Mouse (Mus musculus): ENCODE results near the gene H2al1b.
"Not testable (repeated sequence)": the region's sequence is repeated elsewhere in the genome, so short reads cannot be mapped to it uniquely, and the experiment has no call there.

Gene H2al1b

DNA sequence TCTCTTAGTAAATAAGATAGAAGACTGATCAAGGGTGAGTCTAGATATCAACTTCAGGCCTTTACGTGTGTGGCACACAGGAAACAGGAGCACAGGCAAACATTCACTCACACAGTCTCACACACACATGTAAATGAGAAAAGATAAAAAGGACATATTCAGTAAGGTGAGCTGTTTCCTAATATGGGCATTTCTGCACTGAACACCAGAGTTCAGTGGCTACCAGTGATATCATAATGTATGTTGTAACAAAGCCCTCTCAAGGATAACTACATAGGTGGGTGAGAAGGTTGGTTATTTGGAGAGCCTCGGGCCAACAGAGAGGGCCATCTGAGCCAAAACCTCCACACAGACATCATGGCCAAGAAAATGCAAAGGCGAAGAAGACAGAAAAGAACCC is at the start of gene H2al1b:
H2al1b (plus strand) TSS at position 301 of the 400 bp plus-strand sequence.
- TF ChIP-seq GATA4 (IDR thresholded peaks at IDR 0.05; ENCODE audit: insufficient replicate concordance, low read length): not testable (repeated sequence)

DNA sequence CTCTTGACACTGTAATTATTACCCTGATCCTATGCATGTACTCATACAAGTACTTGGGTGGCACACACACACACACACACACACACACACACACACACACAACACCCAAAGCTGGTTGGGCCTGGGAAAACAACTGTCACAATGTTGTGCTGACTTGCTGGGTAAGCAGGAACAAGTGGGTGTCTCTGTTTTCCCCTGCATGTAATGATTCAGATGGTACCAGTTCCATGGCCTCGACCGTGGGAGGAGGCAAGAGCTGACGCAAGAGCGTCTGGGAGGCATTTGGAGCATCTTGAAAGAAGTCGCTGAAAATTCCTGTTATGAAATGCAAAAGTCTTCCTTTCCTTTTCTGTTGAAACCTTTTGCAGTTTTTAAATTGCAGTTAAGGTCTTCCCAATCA is 48.2 kb upstream of the H2al1b start:
- no peak for TF ChIP-seq GATA4 (IDR thresholded peaks at IDR 0.05; ENCODE audit: insufficient replicate concordance, low read length)

DNA sequence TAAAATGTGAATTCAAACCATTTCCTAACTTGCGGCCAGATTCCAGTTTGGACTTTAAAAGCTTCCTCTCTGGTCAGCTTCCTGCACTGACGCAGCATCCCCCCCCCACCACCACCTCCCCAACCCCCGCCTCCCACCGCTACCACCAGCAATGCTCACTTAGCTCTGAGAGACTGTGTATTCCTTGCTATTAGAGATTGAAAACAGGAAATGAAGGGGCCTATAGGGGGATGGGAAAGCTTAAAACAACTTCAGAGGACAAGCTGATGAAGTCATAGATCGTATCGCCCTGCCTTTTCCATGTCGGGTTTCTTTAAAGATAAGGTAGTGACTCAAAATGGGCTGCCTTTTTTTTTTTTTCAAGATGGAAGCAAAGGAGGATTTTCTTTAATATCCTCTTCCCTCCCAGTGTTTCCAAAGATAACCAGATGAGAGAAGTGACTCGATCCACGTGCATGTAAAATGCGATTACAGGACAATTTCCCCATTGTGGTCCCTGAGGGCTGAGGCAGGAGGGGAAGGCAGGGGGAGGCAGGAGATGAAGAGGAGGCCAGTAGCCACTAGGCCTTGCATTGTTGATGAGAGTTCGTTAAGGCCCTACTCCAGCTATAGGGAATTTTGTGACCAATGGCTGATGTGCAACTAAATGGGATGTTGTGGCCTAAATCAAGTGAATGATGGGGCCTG is 47.6 kb upstream of the H2al1b start:
- TF ChIP-seq GATA4 (IDR thresholded peaks at IDR 0.05; ENCODE audit: insufficient replicate concordance, low read length): no peak

DNA sequence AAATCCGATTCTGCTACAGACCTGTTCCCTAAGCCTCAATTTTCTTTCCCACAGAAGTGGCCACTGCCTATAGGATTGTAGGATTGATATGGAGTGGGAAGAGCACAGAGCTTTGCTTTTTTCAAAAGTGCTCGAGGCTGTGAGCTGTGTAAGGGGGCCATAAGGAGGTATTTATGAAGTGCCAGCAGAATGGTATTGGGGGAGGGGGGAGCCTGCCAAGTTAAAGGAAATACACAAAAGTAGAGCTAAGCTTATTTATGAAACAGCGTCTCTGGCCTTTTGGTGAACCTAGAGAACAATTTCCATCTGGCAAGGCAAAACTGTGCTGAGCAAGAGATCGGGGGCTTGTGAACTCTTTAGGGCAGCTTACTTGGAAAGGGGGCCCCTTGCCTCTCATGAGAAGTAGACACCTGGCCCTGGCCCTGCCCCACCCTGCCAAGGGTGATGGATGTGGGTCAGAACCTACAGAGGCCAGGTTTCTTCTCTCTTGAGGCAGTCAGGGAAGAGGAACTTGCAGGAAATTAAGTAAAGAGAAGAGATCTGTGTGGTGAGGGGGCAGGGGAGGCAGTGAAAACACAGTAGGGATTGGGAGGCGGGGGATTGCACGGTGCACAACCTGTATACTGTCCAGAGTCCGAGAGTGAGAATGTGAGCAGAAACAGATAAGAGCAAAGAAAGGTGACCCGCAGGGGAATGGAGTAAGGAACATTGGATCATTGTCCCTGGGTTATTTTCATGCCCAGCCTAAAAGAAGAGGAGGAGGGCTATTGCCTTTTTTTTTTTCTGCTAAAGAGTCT is 46.5 kb upstream of the H2al1b start:
- TF ChIP-seq GATA4 (IDR thresholded peaks at IDR 0.05; ENCODE audit: insufficient replicate concordance, low read length): no peak

DNA sequence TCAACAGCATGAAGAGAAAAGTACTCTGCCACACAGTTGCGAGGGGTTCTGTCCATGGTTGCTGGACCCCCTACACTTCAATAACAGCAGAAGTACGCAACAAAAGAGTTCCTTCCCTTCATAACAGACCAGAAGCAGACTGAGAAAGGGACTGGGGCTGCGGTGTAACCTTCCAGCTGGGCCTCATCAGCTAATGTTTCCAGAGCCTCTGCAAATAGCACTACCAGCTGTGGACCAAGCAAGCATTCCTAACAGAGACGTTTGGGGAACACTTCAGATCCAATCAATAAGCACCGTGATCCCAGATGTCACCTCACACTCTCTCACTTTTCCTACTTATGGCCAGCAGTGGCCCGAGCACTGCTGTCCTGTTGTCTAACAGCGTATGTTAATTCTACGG is 37.3 kb upstream of the H2al1b start:
- TF ChIP-seq GATA4 (IDR thresholded peaks at IDR 0.05; ENCODE audit: insufficient replicate concordance, low read length): no peak

DNA sequence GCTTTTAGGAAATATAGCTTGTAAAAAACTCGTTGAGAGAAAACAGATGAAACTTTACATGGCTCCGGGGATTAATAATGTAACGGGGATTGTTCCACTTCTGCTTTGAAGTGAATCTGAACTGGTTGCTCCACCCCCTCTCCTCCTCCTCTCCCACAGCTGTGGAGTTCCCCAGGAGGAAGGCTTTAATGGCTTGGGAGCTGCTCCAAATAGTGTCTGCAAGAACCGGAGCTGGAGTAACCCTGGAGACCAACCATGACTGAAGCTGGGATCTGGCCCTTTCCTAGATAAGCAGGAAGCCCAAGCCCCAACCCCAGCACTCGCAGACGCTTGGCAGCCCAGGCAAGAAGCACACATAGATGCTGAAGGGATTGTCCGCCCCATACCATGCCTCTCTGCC is 34.4 kb upstream of the H2al1b start:
- no peak for TF ChIP-seq GATA4 (IDR thresholded peaks at IDR 0.05; ENCODE audit: insufficient replicate concordance, low read length)

DNA sequence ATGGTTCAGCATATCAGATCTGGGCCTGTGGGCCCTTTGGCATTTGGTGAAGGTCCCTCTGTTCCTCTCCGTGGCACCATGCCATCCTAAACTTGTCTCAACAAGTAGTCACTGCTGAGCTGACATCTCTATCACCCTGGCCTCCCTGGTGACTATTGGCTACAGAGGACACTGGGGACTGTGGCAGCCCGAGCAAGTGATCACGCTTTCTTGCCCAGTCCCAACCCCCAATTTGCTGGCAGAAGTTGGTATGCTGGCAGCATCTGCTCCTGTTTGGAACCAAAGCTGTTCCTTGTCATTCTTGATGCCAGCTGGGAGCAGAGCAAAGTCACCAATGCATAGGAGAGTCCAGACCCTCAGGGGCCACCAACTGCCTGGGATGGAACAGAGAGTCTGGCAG is 33.2 kb upstream of the H2al1b start:
- no peak for TF ChIP-seq GATA4 (IDR thresholded peaks at IDR 0.05; ENCODE audit: insufficient replicate concordance, low read length)

DNA sequence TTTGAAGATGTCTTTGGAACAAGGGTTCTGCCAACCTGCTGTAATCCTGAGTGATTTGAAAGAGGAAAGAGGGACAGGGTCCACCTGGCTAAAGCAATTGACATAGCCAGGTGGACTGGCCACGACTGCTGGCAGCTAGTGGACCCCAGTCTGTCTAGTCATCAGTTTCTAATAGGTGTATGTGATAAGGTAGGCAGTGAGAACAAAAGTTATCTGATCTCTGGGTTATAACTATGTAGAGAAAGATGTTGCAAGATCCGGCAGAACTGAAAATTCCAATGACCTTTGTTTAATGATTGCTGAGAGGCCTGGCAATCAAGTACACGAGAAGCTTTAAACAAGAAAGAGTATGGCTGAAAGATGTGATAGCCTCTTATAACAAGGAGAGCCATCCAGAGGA is 29.0 kb upstream of the H2al1b start:
- TF ChIP-seq GATA4 (IDR thresholded peaks at IDR 0.05; ENCODE audit: insufficient replicate concordance, low read length): no peak

DNA sequence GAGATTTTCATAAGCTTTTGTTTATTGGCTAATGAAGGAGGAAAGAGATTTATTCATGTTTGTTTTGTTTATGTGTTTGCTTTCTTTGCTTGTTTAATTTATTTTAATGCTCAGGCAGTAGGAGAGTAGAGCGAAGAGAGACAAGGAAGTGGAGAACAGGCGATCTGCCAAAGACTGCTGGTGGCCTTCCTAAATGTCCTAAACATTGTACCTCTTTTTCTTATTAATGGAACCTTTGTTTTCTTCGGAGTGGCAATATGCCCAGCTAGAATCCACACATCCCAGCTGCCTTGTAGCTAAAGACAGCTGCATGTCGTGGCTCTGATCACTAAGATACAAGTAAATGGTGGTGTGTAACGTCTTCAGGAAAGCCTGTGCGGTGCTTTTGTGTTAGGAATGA is 25.1 kb upstream of the H2al1b start:
- no peak for TF ChIP-seq GATA4 (IDR thresholded peaks at IDR 0.05; ENCODE audit: insufficient replicate concordance, low read length)

DNA sequence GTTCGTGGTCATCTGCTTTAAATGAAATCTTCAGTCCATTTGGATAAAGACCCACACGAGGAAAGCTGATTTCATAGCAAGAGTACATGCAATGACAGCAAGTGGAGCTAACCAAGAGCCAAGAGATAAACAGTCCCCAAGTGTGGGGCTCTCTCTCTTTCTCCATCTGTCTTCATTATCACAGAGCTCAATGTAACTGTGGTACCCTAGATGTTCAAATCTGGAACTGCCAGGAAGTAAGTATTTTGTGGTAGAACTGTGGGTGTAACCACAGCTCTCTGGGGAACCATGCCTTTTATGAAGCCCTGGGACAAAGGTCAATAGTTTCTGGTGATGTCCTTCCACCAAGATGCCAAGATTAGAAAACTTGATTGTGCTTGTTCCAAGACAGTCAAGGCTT is 21.5 kb upstream of the H2al1b start:
- TF ChIP-seq GATA4 (IDR thresholded peaks at IDR 0.05; ENCODE audit: insufficient replicate concordance, low read length): no peak

DNA sequence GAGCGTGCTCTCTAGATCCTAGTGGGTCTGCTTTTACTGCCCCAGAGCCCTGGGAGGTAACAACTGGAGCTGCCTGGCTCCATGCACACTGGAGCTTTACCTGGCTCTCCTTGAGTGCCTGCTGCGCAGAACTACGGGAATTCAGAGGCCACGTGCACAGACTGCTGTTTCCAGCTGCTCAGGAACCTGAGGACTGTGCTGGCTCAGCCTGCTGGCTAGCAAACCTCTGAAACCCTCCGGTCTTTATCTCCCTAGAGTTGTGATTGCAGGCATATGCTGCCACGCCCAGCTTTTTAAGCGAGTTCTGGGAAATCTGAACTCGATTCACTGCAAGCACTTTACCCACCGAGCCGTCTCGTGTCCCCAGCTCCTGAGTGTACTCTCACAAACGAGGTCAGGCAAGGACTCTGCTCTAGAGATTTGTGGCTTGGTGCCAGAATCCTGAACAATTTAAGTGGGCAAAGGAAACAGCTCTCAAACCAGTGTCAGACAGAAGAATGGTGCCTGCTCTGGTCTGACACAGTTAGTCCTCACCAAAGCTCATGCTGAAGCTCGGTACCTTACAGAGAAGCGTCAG is 13.8 kb upstream of the H2al1b start:
- TF ChIP-seq GATA4 (IDR thresholded peaks at IDR 0.05; ENCODE audit: insufficient replicate concordance, low read length): no peak

DNA sequence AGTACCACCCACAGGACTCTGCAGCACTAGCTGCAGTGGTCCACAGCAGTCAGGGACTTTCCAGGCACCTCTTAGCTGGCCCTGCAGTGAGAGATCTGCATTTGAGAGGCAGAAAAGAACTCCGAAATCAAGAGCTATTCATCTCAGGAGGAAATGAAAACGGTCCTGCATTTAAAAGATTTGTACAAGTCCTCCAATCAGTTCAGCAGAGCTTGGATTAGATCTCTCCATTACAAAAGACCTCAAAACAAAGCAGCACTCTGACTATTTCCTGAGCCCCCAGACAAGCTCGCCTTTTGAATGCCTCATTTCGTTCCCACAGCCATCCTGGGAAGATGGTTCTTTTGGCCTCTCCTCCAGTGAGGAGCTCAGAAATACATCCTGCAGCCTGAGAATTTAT is 13.0 kb upstream of the H2al1b start:
- no peak for TF ChIP-seq GATA4 (IDR thresholded peaks at IDR 0.05; ENCODE audit: insufficient replicate concordance, low read length)

DNA sequence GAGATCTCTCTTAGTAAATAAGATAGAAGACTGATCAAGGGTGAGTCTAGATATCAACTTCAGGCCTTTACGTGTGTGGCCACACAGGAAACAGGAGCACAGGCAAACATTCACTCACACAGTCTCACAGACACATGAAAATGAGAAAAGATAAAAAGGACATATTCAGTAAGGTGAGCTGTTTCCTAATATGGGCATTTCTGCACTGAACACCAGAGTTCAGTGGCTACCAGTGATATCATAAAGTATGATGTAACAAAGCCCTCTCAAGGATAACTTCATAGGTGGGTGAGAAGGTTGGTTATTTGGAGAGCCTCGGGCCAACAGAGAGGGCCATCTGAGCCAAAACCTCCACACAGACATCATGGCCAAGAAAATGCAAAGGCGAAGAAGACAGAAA is 3.3 kb upstream of the H2al1b start, which contains the start of gene H2al1a:
H2al1a (plus strand) TSS at position 301 of the 400 bp plus-strand sequence.
- not testable (repeated sequence) for TF ChIP-seq GATA4 (IDR thresholded peaks at IDR 0.05; ENCODE audit: insufficient replicate concordance, low read length)

DNA sequence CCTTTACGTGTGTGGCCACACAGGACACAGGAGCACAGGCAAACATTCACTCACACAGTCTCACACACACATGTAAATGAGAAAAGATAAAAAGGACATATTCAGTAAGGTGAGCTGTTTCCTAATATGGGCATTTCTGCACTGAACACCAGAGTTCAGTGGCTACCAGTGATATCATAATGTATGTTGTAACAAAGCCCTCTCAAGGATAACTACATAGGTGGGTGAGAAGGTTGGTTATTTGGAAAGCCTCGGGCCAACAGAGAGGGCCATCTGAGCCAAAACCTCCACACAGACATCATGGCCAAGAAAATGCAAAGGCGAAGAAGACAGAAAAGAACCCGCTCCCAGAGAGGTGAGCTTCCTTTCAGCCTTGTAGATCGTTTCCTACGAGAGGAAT is 3.1 kb downstream of the H2al1b start, which contains the start of gene H2al1c:
H2al1c (plus strand) TSS at position 301 of the 400 bp plus-strand sequence.
- TF ChIP-seq GATA4 (IDR thresholded peaks at IDR 0.05; ENCODE audit: insufficient replicate concordance, low read length): not testable (repeated sequence)

DNA sequence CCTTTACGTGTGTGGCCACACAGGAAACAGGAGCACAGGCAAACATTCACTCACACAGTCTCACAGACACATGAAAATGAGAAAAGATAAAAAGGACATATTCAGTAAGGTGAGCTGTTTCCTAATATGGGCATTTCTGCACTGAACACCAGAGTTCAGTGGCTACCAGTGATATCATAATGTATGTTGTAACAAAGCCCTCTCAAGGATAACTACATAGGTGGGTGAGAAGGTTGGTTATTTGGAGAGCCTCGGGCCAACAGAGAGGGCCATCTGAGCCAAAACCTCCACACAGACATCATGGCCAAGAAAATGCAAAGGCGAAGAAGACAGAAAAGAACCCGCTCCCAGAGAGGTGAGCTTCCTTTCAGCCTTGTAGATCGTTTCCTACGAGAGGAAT is 6.3 kb downstream of the H2al1b start, which contains the start of gene H2al1d:
H2al1d (plus strand) TSS at position 301 of the 400 bp plus-strand sequence.
- not testable (repeated sequence) for TF ChIP-seq GATA4 (IDR thresholded peaks at IDR 0.05; ENCODE audit: insufficient replicate concordance, low read length)

DNA sequence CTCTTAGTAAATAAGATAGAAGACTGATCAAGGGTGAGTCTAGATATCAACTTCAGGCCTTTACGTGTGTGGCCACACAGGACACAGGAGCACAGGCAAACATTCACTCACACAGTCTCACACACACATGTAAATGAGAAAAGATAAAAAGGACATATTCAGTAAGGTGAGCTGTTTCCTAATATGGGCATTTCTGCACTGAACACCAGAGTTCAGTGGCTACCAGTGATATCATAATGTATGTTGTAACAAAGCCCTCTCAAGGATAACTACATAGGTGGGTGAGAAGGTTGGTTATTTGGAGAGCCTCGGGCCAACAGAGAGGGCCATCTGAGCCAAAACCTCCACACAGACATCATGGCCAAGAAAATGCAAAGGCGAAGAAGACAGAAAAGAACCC is 9.4 kb downstream of the H2al1b start, which contains the start of gene H2al1e:
H2al1e (plus strand) TSS at position 301 of the 400 bp plus-strand sequence.
- TF ChIP-seq GATA4 (IDR thresholded peaks at IDR 0.05; ENCODE audit: insufficient replicate concordance, low read length): not testable (repeated sequence)

Data from liver, adult (tissue).